Mouse (Mus musculus): ENCODE results near the gene Cntnap3. TPM values are rescaled to one million over a fixed set of nuclear protein-coding genes. Genes with fewer than 3 reads are reported as not detected.

Gene Cntnap3
- polyA plus RNA-seq, 1 experiment from 2014 or later, result not detected

DNA sequence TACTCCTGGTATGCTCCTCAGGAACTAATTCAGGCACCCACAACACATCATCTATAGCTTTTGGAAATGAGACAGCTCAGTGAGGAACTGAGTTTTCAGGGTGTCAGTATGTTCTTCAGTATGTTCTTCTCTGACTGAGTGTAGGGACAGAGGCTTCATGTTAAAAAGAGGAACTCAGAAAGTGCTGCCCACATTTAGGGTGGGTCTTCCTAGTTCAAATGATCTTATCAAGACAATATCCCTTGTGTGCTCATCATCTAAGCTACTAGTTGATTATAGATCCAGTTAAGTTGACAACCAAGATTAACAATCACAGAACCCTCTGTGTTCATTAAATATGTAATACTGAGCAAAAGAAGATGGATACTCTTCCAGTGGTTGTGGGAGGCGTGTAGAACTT lies 211.3 kb downstream of the Cntnap3 start:
- no peak overlapping the region for H3K9ac ChIP-seq (ENCODE audit: low read length)
- WGBS, result 63% methylated on average over 1 of the region's 1 CpGs
- no peak overlapping the region for H3K4me2 ChIP-seq (ENCODE audit: low read length)
- no peaks in the 10 kb centered on the region for H3K9me3 ChIP-seq (ENCODE audit: control insufficient read depth, low read length)
- no peak overlapping the region for H3K4me3 ChIP-seq (ENCODE audit: control insufficient read depth in 1 of 2, insufficient read depth in 1 of 2, low read depth in 1 of 2, low read length in 2 of 2)
- ATAC-seq (ENCODE audit: insufficient number of reproducible peaks, insufficient read depth, low FRiP score, low read depth), result no peak
- H3K36me3 ChIP-seq (ENCODE audit: control insufficient read depth, insufficient read depth, low read length), result no peaks in the 10 kb centered on the region
- H3K27ac ChIP-seq (replicated peaks in 1 of 2; ENCODE audit: control insufficient read depth in 1 of 2, insufficient read depth in 1 of 2, low read depth in 2 of 2, low read length in 2 of 2), result no peak overlapping the region
- no peaks in the 10 kb centered on the region for H3K27me3 ChIP-seq (ENCODE audit: control insufficient read depth, insufficient read depth, low read length)
- no peaks in the 10 kb centered on the region for H3K4me1 ChIP-seq (ENCODE audit: control insufficient read depth in 2 of 2, insufficient read depth in 2 of 2, low read length in 2 of 2)

Other genes starting within 250 kb of the Cntnap3 start
- gene Spata31, start 13.5 kb upstream of the Cntnap3 start, polyA plus RNA-seq (2014; fragmentation: Nextera tagmentation; extraction: Ambion mirVana), result not detected in 2 replicates
- not detected in 2 replicates for gene Spata31d1c, start 129.1 kb upstream of the Cntnap3 start, polyA plus RNA-seq (2014; fragmentation: Nextera tagmentation; extraction: Ambion mirVana)
- gene Prss47, start 148.8 kb upstream of the Cntnap3 start, polyA plus RNA-seq (2014; fragmentation: Nextera tagmentation; extraction: Ambion mirVana), result not detected in 2 replicates
- gene Mfsd14b, start 209.0 kb upstream of the Cntnap3 start, polyA plus RNA-seq (2014; fragmentation: Nextera tagmentation; extraction: Ambion mirVana), result 37.6 and 39.9 TPM in 2 replicates
- gene Olfr465-ps1, start 234.1 kb upstream of the Cntnap3 start, polyA plus RNA-seq (2014; fragmentation: Nextera tagmentation; extraction: Ambion mirVana), result not detected in 2 replicates
- not detected in 2 replicates for gene Olfr466, start 246.3 kb upstream of the Cntnap3 start, polyA plus RNA-seq (2014; fragmentation: Nextera tagmentation; extraction: Ambion mirVana)

All from heart, embryonic 14.5 days (tissue).